Mouse (Mus musculus) kidney, postnatal 25 days (tissue): Measurements from ENCODE around the gene Arhgap42.

Source experiments
- DNase-seq, 2 experiments: peaks; one replicate each; pipeline ENCODE4 v3.0.0; 2021; ENCODE audit warnings: mixed read lengths in 2 of 2

Arhgap42 gene

DNA sequence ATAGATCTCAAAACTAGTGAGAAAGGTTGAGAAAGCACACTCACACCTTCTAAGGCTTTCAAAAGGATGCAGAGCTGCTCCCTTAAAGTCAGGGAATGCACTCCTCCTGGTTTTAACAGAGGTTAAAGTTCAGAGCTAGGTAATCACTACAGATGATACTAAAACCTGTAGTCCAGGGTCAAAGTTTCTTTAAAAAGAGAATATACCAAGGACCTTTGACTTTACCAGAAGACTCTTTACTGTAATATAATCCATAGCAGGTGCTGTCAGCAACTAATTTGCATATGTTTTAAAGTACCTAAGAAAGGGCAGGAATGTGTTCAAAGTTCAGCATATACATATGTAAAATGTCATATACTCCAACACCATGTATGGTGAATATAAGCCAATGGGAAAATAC is 30.7 kb downstream of the Arhgap42 start:
- no peak for DNase-seq

- no peak for DNase-seq
Observed at GRCm38 (mm10) chr9:9207251-9207650, 31.6 kb downstream of the Arhgap42 start.

DNA sequence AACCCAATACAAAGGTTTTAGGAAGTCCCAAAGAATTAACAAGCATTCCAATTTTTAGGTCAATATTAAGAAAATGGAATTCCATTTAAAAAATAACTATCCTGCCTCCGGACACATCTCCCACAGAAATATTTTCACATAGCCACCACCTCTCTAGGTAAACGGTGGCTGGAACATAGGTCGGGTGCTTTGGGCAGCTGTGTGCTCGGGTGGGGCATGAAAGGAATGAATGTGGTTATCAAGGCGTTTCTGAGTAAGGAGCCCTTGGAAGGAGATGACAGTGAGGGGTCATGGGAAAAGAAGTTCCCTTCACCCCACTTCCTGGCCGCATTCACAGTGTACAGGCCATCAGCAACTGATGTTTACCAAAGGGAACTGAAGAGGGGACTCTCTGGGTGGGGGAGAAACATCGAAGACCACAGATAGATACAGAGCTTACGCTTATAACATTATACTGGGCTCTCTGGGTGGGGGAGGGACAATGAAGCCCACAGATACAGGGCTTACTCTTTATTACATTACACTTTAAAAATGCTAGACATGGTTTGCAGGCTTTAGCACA is 38.0 kb downstream of the Arhgap42 start:
- DNase-seq = no peak

DNA sequence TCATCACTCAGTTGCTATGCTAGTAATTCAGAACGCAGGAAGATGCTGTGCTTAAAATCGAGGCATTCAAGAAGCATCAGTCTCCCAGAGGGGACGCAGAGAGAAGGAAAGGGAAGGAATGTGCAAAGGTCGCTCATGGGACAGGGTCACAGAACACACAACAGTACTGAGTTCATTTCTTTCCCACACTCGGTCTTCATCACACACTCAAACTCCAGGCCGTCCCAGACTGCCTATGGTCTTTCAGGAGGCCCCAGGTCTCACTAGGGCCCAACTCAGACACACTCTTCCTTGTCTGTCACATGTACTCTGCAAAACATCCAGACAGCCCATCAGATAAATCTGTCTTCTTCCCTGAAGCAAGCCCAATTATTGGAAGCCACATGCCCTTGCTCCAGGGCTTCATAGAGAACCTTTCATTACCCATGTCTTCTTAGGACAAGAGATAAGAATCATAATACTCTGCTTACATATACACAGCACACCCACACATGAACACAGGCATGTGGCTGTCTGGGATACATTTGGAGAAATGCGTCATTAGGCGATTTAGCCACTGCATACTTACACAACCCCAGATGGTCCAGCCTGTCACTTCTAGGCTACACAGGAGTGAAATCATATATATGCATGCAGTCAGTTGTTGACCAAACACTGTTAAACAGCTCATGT is 39.6 kb downstream of the Arhgap42 start:
- no peak for DNase-seq

- no peak for DNase-seq
Observed at GRCm38 (mm10) chr9:9198645-9199044, 40.3 kb downstream of the Arhgap42 start.

- peak in 1 of 2 experiments; percentile 38 for DNase-seq
Observed at GRCm38 (mm10) chr9:9196046-9196445, 42.9 kb downstream of the Arhgap42 start.

- no peak for DNase-seq
Observed at GRCm38 (mm10) chr9:9194496-9194895, 44.4 kb downstream of the Arhgap42 start.

- DNase-seq = no peak
Observed at GRCm38 (mm10) chr9:9192716-9193115, 46.2 kb downstream of the Arhgap42 start.

DNA sequence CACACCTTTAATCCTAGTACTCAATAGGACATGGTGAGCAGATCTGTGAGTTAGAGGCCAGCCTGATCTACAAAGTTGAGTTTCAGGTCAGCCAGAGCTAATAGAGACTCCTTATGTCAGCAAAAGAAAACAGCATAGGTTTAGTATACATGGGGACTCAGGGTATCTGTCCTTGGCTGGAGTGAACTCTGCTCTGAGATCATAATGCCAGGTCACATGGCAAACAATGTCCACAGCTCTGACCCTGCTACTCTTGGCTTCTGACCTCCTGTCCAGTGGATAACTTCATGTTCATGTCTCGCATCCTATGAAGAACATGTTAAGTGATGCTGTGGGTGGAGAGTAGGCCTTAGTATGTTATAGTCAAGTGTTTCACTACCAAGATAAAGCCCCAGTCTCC is 48.1 kb downstream of the Arhgap42 start:
- DNase-seq = no peak

DNA sequence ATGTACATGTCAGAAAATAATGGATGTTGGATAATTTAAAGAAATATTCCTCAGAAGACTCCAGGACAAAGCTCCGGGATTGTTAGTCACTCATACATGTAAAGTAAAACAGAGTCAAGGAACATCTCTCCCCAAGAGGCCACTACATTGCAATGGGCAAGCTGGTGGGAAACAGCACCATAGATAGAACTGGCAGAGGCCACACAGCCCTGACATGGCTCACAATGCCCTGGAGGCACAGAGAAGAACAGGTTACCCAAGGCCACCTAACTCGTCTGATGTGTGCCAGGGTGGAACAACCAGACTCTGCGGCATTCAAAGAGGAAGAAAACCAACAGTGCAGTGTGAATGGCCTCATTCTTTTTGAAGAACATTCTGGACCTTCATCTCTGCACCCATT is 50.7 kb downstream of the Arhgap42 start:
- DNase-seq = no peak

GRCm38 (mm10) chr9:9177745-9178144 is 61.2 kb downstream of the Arhgap42 start:
- no peak for DNase-seq

DNA sequence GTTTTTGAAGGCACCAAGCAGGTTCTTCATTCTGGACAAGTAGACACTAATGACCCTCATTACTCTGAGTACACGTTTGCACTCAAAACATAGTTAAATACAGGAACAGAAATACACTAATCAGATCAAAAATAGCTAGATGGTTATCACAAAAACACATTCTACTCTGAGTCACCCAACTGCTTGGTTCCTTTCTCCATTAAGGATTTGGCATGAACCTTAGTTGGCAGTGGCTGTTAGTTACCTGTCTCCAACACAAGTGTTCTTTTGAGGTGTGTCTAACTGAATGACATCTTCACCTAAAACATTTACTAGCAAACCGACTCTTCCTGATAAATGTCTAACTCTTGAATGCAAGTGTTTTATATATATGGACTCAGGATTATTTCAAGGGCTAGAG is 64.0 kb downstream of the Arhgap42 start:
- no peak for DNase-seq

DNA sequence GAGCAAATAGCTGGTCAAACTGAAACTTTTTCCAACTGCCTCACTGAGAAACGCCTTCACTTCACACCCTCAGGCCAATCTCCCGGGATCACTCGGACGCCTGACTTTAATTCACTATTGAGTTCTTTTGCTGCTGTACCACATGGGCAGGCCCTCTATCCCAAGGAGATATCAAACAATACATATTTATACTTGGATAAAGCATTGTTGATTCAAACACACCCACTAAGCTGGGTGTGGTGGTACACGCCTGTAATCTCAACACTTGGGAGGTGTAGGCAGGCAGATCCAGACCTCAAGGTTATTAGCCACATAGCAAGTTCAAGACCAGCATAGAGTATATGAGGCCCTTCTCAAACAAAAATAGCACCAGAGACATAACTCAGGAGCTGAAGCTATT is 64.7 kb downstream of the Arhgap42 start:
- DNase-seq = no peak

DNA sequence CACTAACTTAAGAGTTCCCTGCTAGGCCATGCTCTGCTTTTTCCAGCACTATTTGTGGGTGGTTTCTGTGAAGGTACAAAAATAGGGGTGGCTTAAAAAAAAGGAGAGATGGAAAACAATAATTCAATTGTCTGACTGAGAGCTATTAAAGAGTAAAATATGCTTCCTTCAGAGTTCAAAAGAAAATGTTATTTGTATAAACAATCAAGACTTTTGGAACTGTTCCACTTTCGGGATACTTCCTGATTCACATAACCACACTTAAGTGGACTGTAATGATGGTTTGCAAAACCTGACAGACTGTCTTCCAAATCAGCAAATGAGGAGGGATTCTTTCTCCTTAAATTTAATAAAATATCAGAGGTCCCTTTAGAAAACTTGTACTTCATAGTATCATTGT is 65.8 kb downstream of the Arhgap42 start:
- DNase-seq = no peak

DNA sequence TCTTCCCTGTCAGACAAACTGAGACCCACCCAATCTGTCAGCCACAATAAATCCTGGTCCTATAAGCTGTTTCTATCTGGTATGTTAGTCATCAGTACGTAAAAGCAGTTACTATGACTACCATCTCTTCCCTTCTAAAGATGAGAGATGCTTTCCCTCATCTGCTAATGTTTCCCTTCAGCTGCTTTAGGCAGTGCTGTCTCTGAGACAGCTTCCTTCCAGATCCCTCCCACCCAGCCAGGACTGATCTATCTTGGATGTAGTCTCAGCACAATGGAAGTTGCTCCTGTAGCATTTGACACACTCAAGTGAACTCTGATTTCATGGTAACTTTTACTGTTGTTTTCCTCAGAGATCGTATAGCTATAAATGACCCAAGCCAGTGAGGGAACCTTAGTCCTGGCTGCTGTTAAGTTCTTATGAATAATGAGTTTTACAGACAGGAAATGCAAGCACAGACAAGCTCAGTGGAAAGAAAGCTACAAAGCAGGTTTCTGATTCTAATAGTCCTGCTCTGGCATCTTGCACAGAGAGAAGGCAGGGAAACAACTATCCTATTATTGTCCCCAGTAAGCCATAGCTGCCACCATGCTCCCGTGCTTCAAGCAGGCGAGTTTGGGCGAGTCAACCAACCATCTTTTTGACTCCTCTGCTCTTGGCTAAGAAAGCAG is 67.6 kb downstream of the Arhgap42 start:
- no peak for DNase-seq

DNA sequence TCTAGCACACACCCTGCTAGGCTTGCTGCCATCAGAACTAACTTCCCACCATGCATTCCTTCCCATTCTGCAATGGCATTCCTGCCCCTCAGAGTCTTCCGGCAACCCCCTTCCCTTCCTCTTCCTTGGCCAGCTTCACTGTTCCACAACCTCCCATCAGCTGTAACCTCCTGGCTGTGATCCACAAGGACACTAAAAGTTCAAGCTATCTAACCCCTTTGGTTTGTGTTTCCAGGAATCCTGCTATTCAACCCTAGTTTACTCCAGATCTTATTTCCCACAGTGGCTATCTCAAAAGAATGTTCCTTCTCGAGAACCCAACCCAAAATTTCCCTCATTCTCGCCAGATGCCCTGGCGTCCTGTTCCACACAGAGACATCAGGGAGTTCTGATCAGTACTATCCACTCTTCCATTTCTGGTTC is 73.2 kb downstream of the Arhgap42 start:
- DNase-seq = peak in 1 of 2 experiments; percentile 39

- no peak for DNase-seq
Observed at GRCm38 (mm10) chr9:9160736-9161135, 78.2 kb downstream of the Arhgap42 start.

DNA sequence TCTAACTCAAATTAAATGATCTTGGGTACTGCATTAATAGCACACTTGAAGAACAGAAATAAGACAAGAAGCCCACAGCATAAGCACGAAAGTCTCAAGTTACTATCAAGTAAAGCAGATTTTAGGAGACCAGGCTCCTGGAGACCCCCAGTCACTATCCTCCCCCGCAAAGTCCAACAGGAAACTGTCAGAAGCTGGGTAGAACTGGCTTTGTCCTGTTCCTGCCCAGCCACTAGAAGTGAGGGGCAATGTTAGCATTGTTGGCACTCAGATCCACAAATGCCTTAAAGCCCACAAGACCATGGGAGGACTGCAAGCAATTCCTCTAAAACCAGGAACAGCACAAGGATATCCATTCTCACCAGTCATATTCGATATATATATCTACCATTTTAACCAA is 80.7 kb downstream of the Arhgap42 start:
- DNase-seq = no peak

DNA sequence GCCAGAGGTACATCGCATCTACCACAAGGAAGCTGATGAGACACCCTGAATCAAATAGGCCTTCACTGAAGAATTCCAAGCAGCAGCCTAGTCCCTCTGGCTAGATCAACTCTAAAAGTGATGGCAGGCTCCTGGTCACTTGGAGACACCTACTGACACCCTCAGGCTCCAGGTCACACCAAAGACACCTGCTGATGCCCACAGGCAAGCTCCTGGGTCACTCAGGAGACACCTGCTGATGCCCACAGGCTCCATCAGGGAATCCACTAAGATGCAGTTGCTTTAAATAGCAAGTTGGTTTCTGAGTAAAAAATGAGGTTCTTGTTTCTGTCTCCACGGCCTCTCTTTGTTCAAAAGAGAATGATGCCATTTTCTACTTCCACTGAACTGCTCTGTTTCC is 81.5 kb downstream of the Arhgap42 start:
- DNase-seq = no peak

GRCm38 (mm10) chr9:9154636-9155035 is 84.3 kb downstream of the Arhgap42 start:
- no peak for DNase-seq

DNA sequence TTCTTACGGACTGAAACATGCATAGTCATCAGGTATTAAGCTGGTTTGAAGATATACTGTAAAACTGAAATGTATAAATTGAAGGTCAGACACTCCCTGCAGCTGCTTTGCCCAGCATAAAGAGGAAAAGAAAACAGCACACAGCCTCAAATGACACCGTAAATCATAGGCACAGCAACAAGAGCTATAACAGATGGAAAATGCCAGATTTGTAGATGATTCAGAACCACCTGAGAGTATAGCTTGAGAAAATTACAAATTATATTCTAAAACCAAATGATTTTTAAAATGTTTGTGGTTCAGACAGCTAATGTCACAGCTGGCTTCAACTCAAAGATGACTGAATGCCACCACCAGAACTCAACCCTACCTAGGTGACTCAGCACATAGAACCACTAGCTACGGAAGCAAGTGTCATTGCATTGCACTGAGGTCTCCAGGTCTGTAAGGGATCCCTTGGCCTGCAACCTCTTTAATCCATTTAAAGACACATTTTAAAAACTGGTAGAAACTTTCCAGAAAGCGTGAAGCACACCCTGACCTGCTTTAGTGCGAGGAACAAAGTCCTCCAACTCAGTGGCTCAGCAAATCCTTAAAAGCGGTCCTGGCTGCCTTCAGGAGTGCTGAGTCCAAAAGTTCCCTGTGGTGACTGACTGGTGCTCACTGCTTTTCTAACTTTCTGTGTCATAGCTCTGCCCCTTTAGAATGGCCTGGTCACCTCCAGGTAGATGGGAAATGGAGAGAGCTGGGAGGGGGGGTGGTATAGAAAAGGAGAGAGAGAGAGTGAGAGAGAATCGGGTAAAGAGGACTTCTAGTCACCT is 94.4 kb downstream of the Arhgap42 start:
- peak; percentile 56 to 82 for DNase-seq

DNA sequence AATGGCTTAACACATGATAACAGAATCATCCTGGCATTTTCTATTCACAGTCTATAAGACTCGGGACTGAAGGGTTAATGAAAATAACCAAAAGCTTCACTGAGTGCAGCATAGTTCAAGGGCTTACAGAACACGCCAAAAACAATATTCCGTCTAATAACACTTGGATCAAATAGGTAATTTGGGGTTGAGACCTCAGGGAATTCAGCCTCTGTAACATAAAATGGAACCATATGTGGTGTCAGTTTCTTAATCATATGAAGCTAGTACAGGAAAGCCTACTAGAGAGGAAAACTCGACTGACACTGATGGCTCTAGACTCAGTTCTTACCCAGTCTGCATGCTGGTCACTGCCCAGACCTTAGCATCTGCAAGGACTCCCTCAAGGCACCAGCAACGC is 95.8 kb downstream of the Arhgap42 start:
- DNase-seq = no peak

DNA sequence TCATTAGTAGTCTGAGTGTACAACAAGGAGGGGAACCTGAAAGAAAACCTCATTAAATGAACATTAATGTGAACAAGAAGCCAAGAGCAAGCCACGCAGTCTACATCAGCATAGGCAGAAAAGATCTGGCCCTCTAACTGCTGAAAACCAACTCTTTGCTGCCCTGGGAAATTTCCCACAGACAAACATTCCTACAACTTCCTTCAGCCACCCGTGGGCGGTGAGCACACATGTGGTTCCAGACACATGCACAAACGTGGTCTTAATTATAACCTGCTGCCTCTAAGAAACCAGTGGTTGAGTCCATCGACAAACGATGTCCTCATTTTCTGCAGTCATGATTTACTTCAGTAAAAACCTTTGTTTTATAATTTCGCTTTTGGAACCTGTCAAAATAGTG is 96.3 kb downstream of the Arhgap42 start:
- no peak for DNase-seq

- DNase-seq = no peak
Observed at GRCm38 (mm10) chr9:9142144-9142543, 96.8 kb downstream of the Arhgap42 start.
